Mouse (Mus musculus): ENCODE results near the gene Bri3.

Gene Bri3

GRCm38 (mm10) chr5:144232531-144232930 lies 11.7 kb upstream of the Bri3 start:
- CTCF ChIA-PET: interaction anchor here (0.6 kb wide), 1 partner anchor 251 kb away, joined by 3 read pairs; no protein-coding TSS in a partner anchor

- CTCF ChIA-PET: interaction anchor here (0.7 kb wide), 1 partner anchor 957 kb away, joined by 5 read pairs; no protein-coding TSS in a partner anchor
These were observed 10.0 kb upstream of the Bri3 start for GRCm38 (mm10) chr5:144234222-144234621.

DNA sequence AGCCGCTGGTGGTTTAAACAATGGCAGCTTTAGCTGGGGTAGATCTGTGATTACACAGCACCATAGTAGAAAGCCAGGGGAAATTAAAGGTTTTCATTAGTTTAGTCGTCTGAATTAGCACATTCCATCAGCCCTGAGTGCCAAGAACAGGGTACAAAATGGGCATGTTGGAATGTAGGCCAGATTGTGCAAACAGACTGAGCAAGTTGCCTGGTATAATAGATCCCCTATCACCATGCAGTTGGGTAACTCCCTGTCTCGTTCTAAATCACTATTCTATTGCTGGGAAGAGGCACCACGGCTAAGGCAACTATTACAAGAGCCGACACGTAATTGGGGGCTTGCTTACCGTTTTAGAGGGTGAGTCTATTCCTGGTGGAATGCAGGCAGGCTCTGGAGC lies 9.5 kb upstream of the Bri3 start:
- CTCF ChIA-PET: no interaction called here

DNA sequence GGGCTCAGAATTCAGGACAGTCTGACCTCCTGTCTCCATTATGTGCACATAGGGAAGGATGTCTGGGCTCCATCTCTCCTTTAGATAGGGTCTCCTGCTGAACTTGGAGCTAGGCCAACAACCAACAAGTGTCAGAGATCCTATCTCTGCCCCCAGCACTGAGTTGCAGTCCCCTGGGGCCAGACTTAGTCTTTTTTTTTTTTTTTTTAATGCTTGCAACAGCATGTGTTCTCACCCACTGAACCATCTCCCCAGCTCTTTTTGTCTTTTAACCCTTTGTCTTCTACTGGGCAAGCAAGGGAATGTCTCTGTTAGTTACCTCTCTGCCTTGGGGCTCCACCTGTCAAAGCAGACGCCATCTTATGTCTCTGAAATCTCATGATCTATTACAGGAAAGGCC lies 5.3 kb upstream of the Bri3 start:
- CTCF ChIA-PET: no interaction called here

GRCm38 (mm10) chr5:144245592-144245991 lies 1.4 kb downstream of the Bri3 start:
- CTCF ChIA-PET: no interaction called here

- CTCF ChIA-PET: no interaction called here
These were observed 2.4 kb downstream of the Bri3 start for GRCm38 (mm10) chr5:144246669-144247068.

GRCm38 (mm10) chr5:144247307-144247706 lies 3.1 kb downstream of the Bri3 start:
- CTCF ChIA-PET: no interaction called here

GRCm38 (mm10) chr5:144247906-144248585 lies 3.8 kb downstream of the Bri3 start:
- CTCF ChIA-PET: no interaction called here

- CTCF ChIA-PET: interaction anchor here (0.7 kb wide), 1 partner anchor 29 kb away, joined by 4 read pairs; no protein-coding TSS in a partner anchor
These were observed 5.6 kb downstream of the Bri3 start for GRCm38 (mm10) chr5:144249871-144250270.

DNA sequence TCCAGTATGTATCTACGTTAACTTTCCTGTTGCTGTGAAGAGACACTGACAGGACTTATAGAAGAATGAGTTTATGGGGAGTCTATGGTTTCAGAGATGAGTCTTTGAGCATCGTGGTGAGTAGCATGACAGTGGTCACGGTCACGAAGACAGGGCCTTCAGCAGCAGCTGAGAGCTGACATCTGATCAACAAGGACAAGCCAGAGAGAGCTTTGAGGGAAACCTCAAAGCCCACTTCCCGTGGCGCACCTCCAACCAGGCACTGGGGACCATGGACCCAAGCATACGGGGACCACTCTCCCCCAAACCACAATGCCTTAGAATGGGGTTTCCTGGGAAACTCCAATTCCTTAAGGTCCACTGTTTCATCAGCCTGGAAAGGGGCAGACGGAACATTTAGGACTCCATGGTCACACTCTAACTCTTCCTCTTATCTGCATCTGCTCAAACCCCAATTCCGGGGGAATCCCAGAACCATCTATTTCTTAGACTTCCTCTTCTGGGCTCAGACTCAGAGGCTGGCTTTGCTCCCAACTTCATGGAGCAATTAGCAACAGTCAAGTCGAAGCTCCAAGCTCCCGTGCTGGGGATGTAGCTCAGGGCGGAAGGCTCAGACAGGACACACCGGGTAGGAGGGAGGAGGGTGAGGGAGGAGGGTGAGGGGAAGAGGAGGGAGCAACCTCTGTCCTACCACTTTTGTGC lies 7.8 kb downstream of the Bri3 start:
- CTCF ChIA-PET: interaction anchor here (0.6 kb wide), 1 partner anchor 20 kb away, joined by 3 read pairs; no protein-coding TSS in a partner anchor

- CTCF ChIA-PET: interaction anchor here (0.6 to 1.0 kb wide), 2 partner anchors 50 to 133 kb away, joined by 3 to 5 read pairs; no protein-coding TSS in a partner anchor
These were observed 9.0 kb downstream of the Bri3 start for GRCm38 (mm10) chr5:144253212-144253611.

DNA sequence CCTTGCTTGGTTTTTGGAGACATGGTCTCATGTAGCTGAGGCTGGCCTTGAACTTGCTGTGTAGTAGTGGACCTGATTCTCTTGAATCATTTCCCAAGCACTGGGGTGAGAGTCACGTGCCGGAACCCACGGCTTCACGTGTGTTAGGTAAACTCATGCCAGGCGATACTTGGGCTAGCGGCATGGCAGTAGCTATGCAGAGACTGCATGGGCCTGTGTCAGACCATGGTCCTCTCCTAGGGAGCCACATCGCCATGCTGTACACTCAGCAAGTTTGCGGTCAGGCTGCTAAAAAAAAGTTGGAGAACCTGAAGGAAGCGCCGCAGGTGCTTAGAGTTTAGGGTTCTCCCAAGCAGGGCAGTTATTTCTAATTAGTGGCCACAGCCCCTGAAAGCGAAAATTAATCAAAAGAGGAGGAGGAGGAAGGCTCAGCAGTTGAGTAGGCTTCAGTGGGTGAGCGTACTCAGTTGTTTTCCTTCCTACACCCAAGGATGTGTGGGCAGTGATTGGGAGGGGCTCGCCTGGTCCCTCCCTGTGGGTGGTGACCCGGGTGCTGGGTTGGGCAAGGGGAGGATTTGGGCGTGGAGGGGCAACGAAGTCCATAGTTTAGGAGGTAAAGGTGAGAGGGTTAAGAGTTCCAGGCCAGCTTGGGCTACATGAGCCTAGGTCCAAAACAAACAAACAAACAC lies 10.0 kb downstream of the Bri3 start:
- CTCF ChIA-PET: interaction anchor here (1.0 kb wide), 1 partner anchor 132 kb away, joined by 3 read pairs; no protein-coding TSS in a partner anchor

GRCm38 (mm10) chr5:144254811-144255631 lies 10.8 kb downstream of the Bri3 start:
- CTCF ChIA-PET: no interaction called here

- CTCF ChIA-PET: interaction anchor here (0.6 to 0.8 kb wide), 2 partner anchors 20 to 32 kb away, joined by 3 read pairs; no protein-coding TSS in a partner anchor
These were observed 11.6 kb downstream of the Bri3 start for GRCm38 (mm10) chr5:144255632-144256540.

GRCm38 (mm10) chr5:144256541-144256870 lies 12.3 kb downstream of the Bri3 start:
- CTCF ChIA-PET: interaction anchor here (0.6 to 0.8 kb wide), 3 partner anchors 20 to 949 kb away, joined by 3 to 4 read pairs (median 3); no protein-coding TSS in a partner anchor

DNA sequence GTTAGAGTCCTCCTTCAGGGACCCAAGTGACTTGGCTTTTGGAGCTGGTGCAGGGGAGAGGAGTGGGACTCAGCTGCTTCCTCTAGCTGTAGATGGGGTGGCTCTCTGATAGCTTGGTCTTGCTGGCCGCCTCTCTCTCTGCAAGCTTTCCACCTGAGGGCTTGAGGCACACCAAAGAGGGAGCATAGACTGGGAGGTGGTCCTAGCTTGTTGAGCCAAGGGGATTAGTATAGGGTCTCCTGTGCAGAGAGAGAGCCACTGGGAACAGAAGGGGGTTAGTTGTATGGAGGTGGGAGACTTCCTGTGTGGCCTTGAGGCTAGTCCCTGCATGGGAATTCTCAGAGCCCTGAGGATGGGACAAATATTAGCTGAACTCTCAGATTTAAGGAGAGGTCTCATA lies 12.7 kb downstream of the Bri3 start:
- CTCF ChIA-PET: interaction anchor here (0.6 to 0.8 kb wide), 2 partner anchors 31 to 949 kb away, joined by 3 to 4 read pairs; no protein-coding TSS in a partner anchor

- CTCF ChIA-PET: no interaction called here
These were observed 13.3 kb downstream of the Bri3 start for GRCm38 (mm10) chr5:144257451-144258110.

GRCm38 (mm10) chr5:144258131-144258611 lies 13.9 kb downstream of the Bri3 start:
- CTCF ChIA-PET: no interaction called here

DNA sequence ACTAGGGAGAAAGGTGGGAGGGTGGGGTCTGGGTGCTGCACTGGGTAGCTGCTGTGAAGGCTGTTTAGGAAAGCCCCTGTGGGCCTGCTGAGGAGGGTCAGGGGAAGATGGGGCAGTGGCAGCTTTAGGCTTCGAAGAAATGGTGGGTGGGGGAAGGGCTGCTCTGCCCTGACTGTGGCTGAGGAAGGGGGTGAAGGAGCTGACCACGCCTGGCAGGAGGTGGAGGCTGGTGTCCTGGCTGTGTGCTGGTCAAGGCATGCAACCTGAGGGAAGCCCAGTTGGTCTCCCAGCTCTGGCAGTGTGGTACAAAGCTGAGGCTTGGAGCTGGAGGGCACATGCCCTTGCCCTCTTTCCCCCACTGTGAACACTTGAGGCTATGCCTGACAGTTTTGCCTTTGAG lies 14.4 kb downstream of the Bri3 start:
- CTCF ChIA-PET: interaction anchor here (1.1 kb wide), 1 partner anchor 26 kb away, joined by 3 read pairs; no protein-coding TSS in a partner anchor
